Mouse (Mus musculus): Measurements from ENCODE around the gene Micu1.

- TF ChIP-seq CTCF (IDR thresholded peaks at IDR 0.05; ENCODE audit: low read depth) (no peak), EP300 (optimal IDR thresholded peaks at IDR 0.05) (no peak)
These were observed 22.4 kb downstream of the Micu1 start for GRCm38 (mm10) chr10:59724634-59725033.

All from stomach, postnatal 0 days (tissue).